Mouse (Mus musculus) heart, embryonic 11.5 days (tissue): ENCODE results near the gene Clec2d. TPM values are rescaled to one million over a fixed set of nuclear protein-coding genes. Genes with fewer than 3 reads are reported as not detected.
"Not testable (repeated sequence)": the region's sequence is repeated elsewhere in the genome, so short reads cannot be mapped to it uniquely, and the experiment has no call there.

Experiments
- ATAC-seq: fragments of 200-750 bp; cut with Nextera tagmentation; replicated peaks from 2 replicates; pipeline ENCODE4 v1.8.0; 2017; ENCODE audit warnings: moderate library complexity; ENCODE audit not compliant: insufficient number of reproducible peaks, low FRiP score, low TSS enrichment
- H3K27ac ChIP-seq: fragments of 300-500 bp; sonication (generic); 2 replicates; pipeline ENCODE4 v1.5.1; 2014; ENCODE audit warnings: mild to moderate bottlenecking, low read depth, low read length
- H3K27me3 ChIP-seq: fragments of 300-500 bp; sonication (generic); 2 replicates; pipeline ENCODE4 v1.6.1; 2014; ENCODE audit warnings: mild to moderate bottlenecking, low read length, mixed read lengths; ENCODE audit not compliant: control insufficient read depth, insufficient read depth
- H3K36me3 ChIP-seq: fragments of 300-500 bp; sonication (generic); 2 replicates; pipeline ENCODE4 v1.6.1; 2014; ENCODE audit warnings: mild to moderate bottlenecking, low read length, moderate library complexity, mixed read lengths; ENCODE audit not compliant: control insufficient read depth, insufficient read depth
- H3K4me1 ChIP-seq: fragments of 300-500 bp; sonication (generic); 2 replicates; pipeline ENCODE4 v1.6.1; 2014; ENCODE audit warnings: low read length; ENCODE audit not compliant: control insufficient read depth, insufficient read depth
- H3K4me2 ChIP-seq: fragments of 300-500 bp; sonication (generic); 2 replicates; pipeline ENCODE4 v1.6.1; 2014; ENCODE audit warnings: mild to moderate bottlenecking, moderate library complexity
- H3K4me3 ChIP-seq: fragments of 300-500 bp; sonication (generic); 2 replicates; pipeline ENCODE4 v1.5.1; 2014; ENCODE audit warnings: low read depth, low read length
- H3K9ac ChIP-seq: fragments of 300-500 bp; sonication (generic); 2 replicates; pipeline ENCODE4 v1.6.1; 2014; ENCODE audit warnings: mild to moderate bottlenecking, low read depth, low read length, moderate library complexity
- H3K9me3 ChIP-seq: fragments of 300-500 bp; sonication (generic); replicated peaks from 2 replicates; pipeline ENCODE4 v1.6.1; 2016; ENCODE audit warnings: low read length; ENCODE audit not compliant: control insufficient read depth
- WGBS: fragments of 180-500 bp; shearing (Covaris S2); extraction: QIAGEN DNeasy Blood & Tissue Kit; methylation state at CpG from one replicate; pipeline ENCODE4 v1.1.7; 2014; ENCODE audit not compliant: insufficient replicate concordance; 5-methylcytosine and 5-hydroxymethylcytosine counted together
- polyA plus RNA-seq: library from polyadenylated mRNA; unstranded; fragments of >200 nt; fragmentation: Nextera tagmentation; extraction: Ambion mirVana; gene quantifications from 2 replicates; pipeline ENCODE4 v1.2.1, GENCODE M21; 2014

Clec2d gene
- polyA plus RNA-seq, 1 experiment from 2014 or later = not detected

GRCm38 (mm10) chr6:129182518-129182917 is 2.1 kb downstream of the Clec2d start:
- Histone ChIP-seq H3K36me3 (peaks cover 3% of the 10 kb centered on the region; the same call in 1 of the 2 replicates), H3K4me1 (0 out of 2 replicates have a peak, but pooled peaks cover 2% of the 10 kb centered on the region), H3K9me3 (no peaks in the 10 kb centered on the region), H3K4me3 (no peak overlapping the region), H3K4me2 (peak overlapping the region; percentile 38), H3K27me3 (no peaks in the 10 kb centered on the region), H3K9ac (no peak overlapping the region), H3K27ac (no peak overlapping the region)
- WGBS = 69% methylated on average over 1 of the region's 1 CpGs
- no peak for ATAC-seq

- H3K27ac ChIP-seq, H3K4me3 ChIP-seq, H3K36me3 ChIP-seq, H3K4me2 ChIP-seq, H3K4me1 ChIP-seq, ATAC-seq, H3K9me3 ChIP-seq, H3K27me3 ChIP-seq, H3K9ac ChIP-seq: not testable (repeated sequence)
- WGBS = 80% methylated on average over 4 of the region's 4 CpGs
These were observed 3.6 kb downstream of the Clec2d start for GRCm38 (mm10) chr6:129184001-129184400.

- no peaks in the 10 kb centered on the region for H3K27me3 ChIP-seq
- ATAC-seq = no peak
- 0 out of 2 replicates have a peak, but pooled peaks cover 2% of the 10 kb centered on the region for H3K4me1 ChIP-seq
- no peak overlapping the region for H3K9ac ChIP-seq
- H3K36me3 ChIP-seq = peaks cover 3% of the 10 kb centered on the region; the same call in 1 of the 2 replicates
- H3K4me3 ChIP-seq = no peak overlapping the region
- H3K27ac ChIP-seq = no peak overlapping the region
- 81% methylated on average over 5 of the region's 5 CpGs for WGBS
- no peak overlapping the region for H3K4me2 ChIP-seq
- H3K9me3 ChIP-seq = no peaks in the 10 kb centered on the region
These were observed 4.4 kb downstream of the Clec2d start for GRCm38 (mm10) chr6:129184788-129185187.

GRCm38 (mm10) chr6:129186022-129186421 is 5.6 kb downstream of the Clec2d start:
- no peak overlapping the region for H3K4me3 ChIP-seq
- 0 out of 2 replicates have a peak, but pooled peaks cover 2% of the 10 kb centered on the region for H3K4me1 ChIP-seq
- H3K9me3 ChIP-seq = no peaks in the 10 kb centered on the region
- no peak for ATAC-seq
- peaks cover 3% of the 10 kb centered on the region; the same call in 1 of the 2 replicates for H3K36me3 ChIP-seq
- H3K4me2 ChIP-seq = no peak overlapping the region
- no peaks in the 10 kb centered on the region for H3K27me3 ChIP-seq
- no peak overlapping the region for H3K9ac ChIP-seq
- H3K27ac ChIP-seq = no peak overlapping the region
- 71% methylated on average over 4 of the region's 4 CpGs for WGBS

- no peak for ATAC-seq
These were observed 6.2 kb downstream of the Clec2d start for GRCm38 (mm10) chr6:129186457-129187199.

GRCm38 (mm10) chr6:129187200-129187651 is 6.8 kb downstream of the Clec2d start:
- H3K9me3 ChIP-seq = no peaks in the 10 kb centered on the region
- peaks cover 3% of the 10 kb centered on the region; the same call in 1 of the 2 replicates for H3K36me3 ChIP-seq
- ATAC-seq = no peak
- no peak overlapping the region for H3K9ac ChIP-seq
- no peak overlapping the region for H3K4me2 ChIP-seq
- H3K4me3 ChIP-seq = no peak overlapping the region
- H3K4me1 ChIP-seq = no peaks in the 10 kb centered on the region
- H3K27ac ChIP-seq = no peak overlapping the region
- no peaks in the 10 kb centered on the region for H3K27me3 ChIP-seq

More at GRCm38 (mm10) chr6:129186457-129187199, 6.2 kb downstream of the Clec2d start:
- H3K4me2 ChIP-seq = no peak overlapping the region
- no peaks in the 10 kb centered on the region for H3K9me3 ChIP-seq
- H3K9ac ChIP-seq = no peak overlapping the region
- H3K4me1 ChIP-seq = 0 out of 2 replicates have a peak, but pooled peaks cover 2% of the 10 kb centered on the region
- 83% methylated on average over 5 of the region's 5 CpGs for WGBS
- H3K4me3 ChIP-seq = no peak overlapping the region
- no peak overlapping the region for H3K27ac ChIP-seq
- no peaks in the 10 kb centered on the region for H3K27me3 ChIP-seq
- peaks cover 3% of the 10 kb centered on the region; the same call in 1 of the 2 replicates for H3K36me3 ChIP-seq

- H3K36me3 ChIP-seq, H3K9ac ChIP-seq, H3K4me3 ChIP-seq, H3K9me3 ChIP-seq, ATAC-seq, H3K4me1 ChIP-seq, H3K27ac ChIP-seq, H3K27me3 ChIP-seq, H3K4me2 ChIP-seq: not testable (repeated sequence)
- 73% methylated on average over 3 of the region's 3 CpGs for whole genome bisulfite sequencing
These were observed 7.4 kb downstream of the Clec2d start for GRCm38 (mm10) chr6:129187816-129188215.

GRCm38 (mm10) chr6:129193431-129193830 is 13.0 kb downstream of the Clec2d start:
- Histone ChIP-seq H3K9ac (no peak overlapping the region), H3K27ac (no peak overlapping the region), H3K4me3 (no peak overlapping the region), H3K9me3 (no peaks in the 10 kb centered on the region), H3K4me1 (no peaks in the 10 kb centered on the region), H3K27me3 (no peaks in the 10 kb centered on the region), H3K4me2 (no peak overlapping the region), H3K36me3 (no peaks in the 10 kb centered on the region)
- 77% methylated on average over 2 of the region's 2 CpGs for WGBS
- no peak for ATAC-seq

- not testable (repeated sequence) for H3K27me3 ChIP-seq, ATAC-seq, H3K4me3 ChIP-seq, H3K4me2 ChIP-seq, H3K27ac ChIP-seq, H3K36me3 ChIP-seq, H3K9me3 ChIP-seq, H3K4me1 ChIP-seq, H3K9ac ChIP-seq
These were observed 19.7 kb downstream of the Clec2d start for GRCm38 (mm10) chr6:129200066-129200465.
